Mouse (Mus musculus) embryonic fibroblast, embryonic 13.5 days (primary cell): ENCODE measurements at regions not wholly inside any gene's neighbourhood (a gene's known extent, or its start where the extent isn't known, plus 50 kb on each side); places are given as distances from the start of the nearest gene placed in this dataset.

ENCODE experiments used
- CTCF ChIP-seq: IDR thresholded peaks from 2 replicates; pipeline ENCODE4 v1.5.1; 2011; ENCODE audit warnings: mild to moderate bottlenecking, control low read depth, low read length, moderate library complexity, borderline replicate concordance; ENCODE audit not compliant: insufficient read depth
- POLR2A ChIP-seq: IDR thresholded peaks from 2 replicates; pipeline ENCODE4 v1.6.1; 2011; ENCODE audit warnings: low read depth, mild to moderate bottlenecking, control low read depth, low read length, moderate library complexity

- TF ChIP-seq CTCF (no peak), POLR2A (no peak)
Observed at GRCm38 (mm10) chr4:10235324-10235723, 639.0 kb upstream of the 2610301B20Rik start.
